Mouse (Mus musculus): ENCODE measurements around the gene Clk1. TPM values are rescaled to one million over a fixed set of nuclear protein-coding genes. Genes with fewer than 3 reads are reported as not detected.

The Clk1 gene
- 100 to 1,000 TPM in 3 of 4 experiments, 10 to 100 TPM in 1; 80.9 to 126 (median 112) TPM for total RNA-seq (2022)

DNA sequence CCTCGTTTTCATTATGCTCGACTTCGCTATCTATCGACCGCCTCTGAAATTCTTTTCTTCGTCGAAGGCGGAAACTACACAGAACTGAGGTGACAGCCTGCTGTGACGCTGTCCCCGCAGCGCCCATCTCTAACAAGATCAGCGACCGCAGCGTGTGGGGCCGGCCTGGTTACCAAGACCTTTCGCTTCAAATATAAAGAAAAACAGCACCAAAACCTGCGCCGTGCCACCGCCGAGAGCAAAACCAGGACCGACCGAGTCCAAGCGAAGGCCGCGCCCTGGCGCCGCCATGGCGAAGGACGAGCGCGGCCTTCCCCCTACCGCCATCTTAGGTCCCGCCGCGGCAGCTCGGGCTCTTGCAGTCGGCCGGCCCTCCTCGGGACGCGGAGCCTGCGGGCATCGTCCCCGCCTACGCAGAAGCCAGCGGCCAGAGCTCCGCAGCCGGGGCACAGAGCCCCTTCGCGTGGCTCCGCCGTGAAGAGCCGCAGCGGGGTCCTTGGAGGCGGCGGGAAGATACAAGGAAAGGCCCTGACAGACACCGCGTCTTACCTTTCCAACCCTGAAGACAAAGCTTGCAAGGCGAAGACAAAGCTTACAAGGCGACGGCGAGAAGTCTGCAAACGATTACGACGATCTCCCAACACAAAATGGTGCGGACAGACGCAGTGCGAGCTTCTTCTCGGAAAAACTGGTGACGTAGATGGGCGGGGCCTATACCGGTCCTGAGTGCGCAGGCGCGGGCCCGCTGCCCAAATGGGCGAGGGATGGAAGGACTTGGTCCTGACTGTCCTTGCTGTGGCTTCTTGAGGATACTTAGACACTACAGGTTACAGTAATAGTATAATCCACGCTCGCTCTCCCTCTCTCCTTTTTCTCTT is at the start of gene Clk1:
TSS of gene Clk1 (minus strand) at position 696 of the 878 bp plus-strand sequence.
- peak; percentile 92 to 95 for DNase-seq (ENCODE audit: low spot score in 2 of 2)

- DNase-seq (ENCODE audit: low spot score in 2 of 2), result no peak
Measured at GRCm38 (mm10) chr1:58465561-58465960, 41.7 kb upstream of the Clk1 start.

DNA sequence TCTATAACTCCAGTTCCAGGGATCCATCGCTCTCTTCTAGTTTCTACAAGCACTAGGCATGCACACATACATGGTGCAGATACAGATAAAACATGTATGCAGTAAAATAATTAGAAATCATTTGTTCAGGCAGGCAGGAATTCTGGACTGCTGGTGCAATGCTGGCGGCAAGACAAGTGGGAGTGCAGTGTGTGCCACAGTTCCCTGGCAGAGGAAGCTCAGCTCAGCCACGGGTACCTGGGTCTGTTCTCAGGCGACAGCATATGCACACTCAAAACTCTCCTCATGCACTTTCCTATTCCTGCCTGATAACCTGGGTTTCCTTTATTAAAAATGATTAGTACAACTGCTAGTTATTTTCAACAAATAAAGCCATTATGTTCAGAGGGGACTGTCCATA is 41.2 kb upstream of the Clk1 start:
- DNase-seq (ENCODE audit: low spot score in 2 of 2), result no peak

DNA sequence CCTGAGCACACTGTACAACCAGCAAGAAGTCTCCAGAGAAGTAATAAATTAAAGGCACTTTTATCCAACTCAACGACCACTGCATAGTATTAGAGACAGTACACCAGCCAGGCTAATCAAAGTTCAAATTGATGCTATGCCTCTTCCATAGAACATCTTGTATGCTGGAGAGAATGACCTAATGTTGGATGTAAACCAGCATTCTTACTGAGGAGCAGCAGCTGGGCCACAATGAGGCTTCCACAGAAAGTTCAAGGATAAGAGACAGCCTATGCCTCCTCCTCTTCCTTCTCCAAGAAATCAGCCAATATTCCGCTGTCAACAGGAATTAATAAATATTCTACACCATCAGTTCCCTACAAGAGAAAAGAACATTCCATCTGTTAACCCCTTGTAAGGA is 40.1 kb upstream of the Clk1 start:
- DNase-seq (ENCODE audit: low spot score in 2 of 2), result no peak

DNA sequence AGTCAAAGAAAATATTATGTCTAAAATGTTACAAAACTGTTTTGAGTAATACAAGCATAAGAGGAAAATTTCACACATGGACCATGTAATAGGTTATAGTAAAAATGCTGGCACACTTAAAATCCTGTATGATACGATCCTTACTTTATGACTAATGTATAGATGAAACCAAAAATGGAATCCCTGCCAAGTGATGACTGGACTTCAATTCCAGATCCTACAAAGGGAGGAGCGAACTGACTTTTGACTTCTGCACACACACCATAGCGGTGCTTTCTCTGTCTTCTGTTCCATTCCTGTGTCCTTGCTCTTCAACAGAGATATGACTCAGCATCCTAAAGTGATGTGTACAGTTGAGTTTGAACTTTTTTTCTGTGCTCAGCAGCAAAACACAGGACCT is 36.7 kb upstream of the Clk1 start:
- DNase-seq (ENCODE audit: low spot score in 2 of 2), result no peak

DNA sequence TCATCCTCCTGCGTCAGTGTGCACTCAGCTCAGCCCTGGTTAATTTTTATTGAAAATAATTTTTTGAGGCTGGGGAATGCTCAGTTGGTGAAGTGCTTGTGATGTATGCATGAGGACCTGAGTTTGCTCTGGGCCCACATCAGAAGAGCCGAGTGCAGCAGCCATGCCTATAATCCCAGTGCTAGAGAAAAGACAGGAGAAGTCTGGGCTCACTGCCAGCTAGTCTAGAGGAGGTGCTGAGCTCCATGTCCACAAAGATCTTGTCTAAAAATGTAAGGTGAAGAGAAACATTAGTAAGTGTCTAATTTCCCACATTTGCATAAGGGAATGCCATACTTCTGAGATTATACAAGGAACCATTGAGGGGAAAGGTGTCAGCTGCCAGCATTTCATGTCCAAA is 35.0 kb upstream of the Clk1 start:
- DNase-seq (ENCODE audit: low spot score in 2 of 2), result no peak

- DNase-seq (ENCODE audit: low spot score in 2 of 2), result no peak
Measured at GRCm38 (mm10) chr1:58458175-58458574, 34.3 kb upstream of the Clk1 start.

- DNase-seq (ENCODE audit: low spot score in 2 of 2), result no peak
Measured at GRCm38 (mm10) chr1:58454316-58454715, 30.4 kb upstream of the Clk1 start.

GRCm38 (mm10) chr1:58448396-58448795 is 24.5 kb upstream of the Clk1 start:
- no peak for DNase-seq (ENCODE audit: low spot score in 2 of 2)

DNA sequence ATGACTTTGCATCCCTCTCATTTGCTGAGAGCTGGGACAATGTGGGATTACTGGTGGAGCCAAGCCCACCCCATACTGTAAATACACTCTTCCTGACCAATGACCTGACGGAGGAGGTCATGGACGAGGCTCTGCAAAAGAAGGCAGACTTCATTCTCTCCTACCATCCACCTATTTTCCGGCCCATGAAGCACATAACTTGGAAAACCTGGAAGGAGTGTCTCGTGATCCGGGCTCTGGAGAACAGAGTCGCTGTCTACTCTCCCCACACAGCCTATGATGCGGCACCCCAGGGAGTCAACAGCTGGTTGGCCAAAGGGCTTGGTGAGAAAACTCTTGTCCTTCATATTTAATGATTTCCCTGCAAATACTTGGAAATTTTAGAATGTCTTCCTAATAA is 23.9 kb upstream of the Clk1 start:
- no peak for DNase-seq (ENCODE audit: low spot score in 2 of 2)

DNA sequence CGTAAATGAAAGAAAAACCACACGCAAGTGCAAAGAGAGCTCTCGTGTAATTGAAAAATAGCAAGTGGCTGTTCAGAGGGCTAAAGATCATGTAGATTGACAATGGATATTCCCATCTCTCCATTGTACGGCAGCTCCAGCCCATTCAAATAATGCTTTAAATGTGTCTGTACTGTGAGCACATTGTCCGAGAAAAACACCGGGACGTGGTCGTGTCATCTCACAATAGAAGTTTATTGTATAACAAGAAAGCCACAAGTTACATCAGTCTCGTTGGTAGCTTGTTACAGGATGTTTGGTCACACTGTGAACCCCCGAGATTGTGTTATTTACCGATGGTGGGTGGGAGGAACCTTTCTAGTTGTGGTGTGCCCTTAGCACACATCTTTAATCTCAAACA is 22.0 kb upstream of the Clk1 start:
- no peak for DNase-seq (ENCODE audit: low spot score in 2 of 2)

DNA sequence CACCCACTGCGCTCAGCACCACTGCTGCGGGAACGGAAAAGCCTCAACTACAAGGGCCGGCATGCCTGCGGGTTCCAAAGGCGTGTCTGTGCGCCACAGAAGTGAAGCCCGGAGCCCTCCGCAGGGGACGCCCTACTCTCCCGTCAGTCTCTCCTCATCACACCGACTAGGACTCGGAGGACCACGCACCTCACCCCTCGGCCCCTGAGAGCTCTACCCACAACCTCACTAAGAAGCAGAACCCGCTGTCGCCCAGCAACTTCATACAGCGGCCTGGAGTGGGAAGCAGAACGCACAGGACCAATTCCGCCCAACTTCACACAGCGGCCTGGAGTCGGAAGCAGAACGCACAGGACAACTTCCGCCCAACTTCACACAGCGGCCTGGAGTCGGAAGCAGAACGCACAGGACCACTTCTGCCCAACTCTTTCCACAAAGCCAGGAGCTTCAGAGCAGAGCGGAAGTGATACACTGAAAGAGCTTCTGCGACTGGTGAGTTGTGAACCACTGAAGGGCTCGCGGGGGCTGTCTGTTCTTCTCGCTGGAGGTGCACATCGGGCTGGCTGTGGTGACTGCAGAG is 21.4 kb upstream of the Clk1 start, which contains the start of the genes Nif3l1 and Ppil3:
TSS of gene Nif3l1 (plus strand) at position 9 of the 580 bp plus-strand sequence.
TSS of gene Ppil3 (minus strand) at position 344 of the 580 bp plus-strand sequence.
- DNase-seq (ENCODE audit: low spot score in 2 of 2), result peak; percentile 84 to 91

DNA sequence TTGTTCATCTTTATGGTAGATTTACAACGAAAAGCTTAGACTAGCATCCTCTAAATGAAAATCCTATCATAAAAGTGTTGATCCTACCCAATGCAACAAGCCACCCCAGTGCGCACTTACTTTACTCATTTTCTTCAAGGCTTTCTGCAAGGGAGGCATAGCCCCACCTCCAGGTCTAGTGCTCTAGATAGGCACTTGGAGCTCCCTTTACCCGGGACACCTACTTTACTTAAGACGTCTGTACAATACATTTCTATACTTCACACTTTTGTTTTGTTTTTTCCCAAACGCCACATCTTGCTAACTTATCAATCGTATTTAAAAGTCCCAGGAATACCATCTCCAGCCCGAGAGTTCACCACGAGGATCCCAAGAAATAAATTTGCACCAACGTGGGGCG is 20.8 kb upstream of the Clk1 start:
- DNase-seq (ENCODE audit: low spot score in 2 of 2), result no peak

DNA sequence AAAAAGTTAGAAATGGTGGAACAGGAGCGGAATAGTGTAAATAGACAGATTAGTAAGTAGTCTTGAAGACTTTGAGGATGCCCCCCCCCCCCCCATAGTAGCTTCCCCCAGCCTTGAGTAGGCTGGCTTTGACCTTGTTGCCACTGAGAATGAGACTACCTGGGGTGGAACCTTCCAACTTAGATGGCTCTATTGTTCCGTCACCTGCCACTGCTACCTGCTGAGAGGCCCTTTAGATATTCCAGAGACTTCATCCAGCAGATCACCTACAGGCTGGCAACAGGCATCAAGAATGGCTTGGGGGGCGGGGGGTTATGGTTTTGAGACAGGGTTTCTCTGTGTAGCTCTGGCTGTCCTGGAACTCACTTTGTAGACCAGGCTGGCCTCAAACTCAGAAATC is 685 bp upstream of the Clk1 start:
- no peak for DNase-seq (ENCODE audit: low spot score in 2 of 2)

GRCm38 (mm10) chr1:58422879-58423278 is 987 bp downstream of the Clk1 start:
- DNase-seq (ENCODE audit: low spot score in 2 of 2), result no peak

DNA sequence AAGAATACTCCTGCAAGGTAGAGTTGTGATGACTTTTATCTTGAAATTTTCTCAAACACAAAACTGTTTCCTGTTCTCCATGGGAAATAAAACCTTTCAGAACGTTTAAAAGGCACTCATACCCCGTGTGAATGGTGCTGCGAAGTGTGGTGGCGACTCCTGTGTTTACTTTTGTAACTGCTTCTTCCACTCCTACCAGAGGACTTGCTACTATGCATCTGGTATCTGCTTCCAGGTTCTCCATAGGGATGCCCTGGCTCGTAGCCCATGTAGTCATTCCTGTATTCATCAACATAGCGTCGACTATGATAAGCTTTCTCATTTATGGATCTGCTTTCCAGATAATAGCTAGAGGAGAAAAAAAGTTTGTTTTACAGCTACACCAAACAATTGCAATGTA is 2.9 kb downstream of the Clk1 start:
- DNase-seq (ENCODE audit: low spot score in 2 of 2), result no peak

GRCm38 (mm10) chr1:58420032-58420431 is 3.8 kb downstream of the Clk1 start:
- DNase-seq (ENCODE audit: low spot score in 2 of 2), result no peak

GRCm38 (mm10) chr1:58416048-58416447 is 7.8 kb downstream of the Clk1 start:
- no peak for DNase-seq (ENCODE audit: low spot score in 2 of 2)

GRCm38 (mm10) chr1:58415442-58415841 is 8.4 kb downstream of the Clk1 start:
- no peak for DNase-seq (ENCODE audit: low spot score in 2 of 2)

- no peak for DNase-seq (ENCODE audit: low spot score in 2 of 2)
Measured at GRCm38 (mm10) chr1:58410776-58411175, 13.1 kb downstream of the Clk1 start.

- no peak for DNase-seq (ENCODE audit: low spot score in 2 of 2)
Measured at GRCm38 (mm10) chr1:58410198-58410588, 13.7 kb downstream of the Clk1 start.

- DNase-seq (ENCODE audit: low spot score in 2 of 2), result no peak
Measured at GRCm38 (mm10) chr1:58409553-58410197, 14.2 kb downstream of the Clk1 start.

All from left cerebral cortex, adult 8-10 months (tissue).